Mouse (Mus musculus) heart, embryonic 10.5 days (tissue): ENCODE measurements around the gene Ccdc134. TPM values are rescaled to one million over a fixed set of nuclear protein-coding genes. Genes with fewer than 3 reads are reported as not detected.

Source experiments
- DNase-seq: peaks from one replicate; pipeline ENCODE4 v3.0.0-alpha.2; 2017; ENCODE audit warnings: low spot score
- H3K27ac ChIP-seq: fragments of 300-500 bp; sonication (generic); 2 replicates; pipeline ENCODE4 v1.5.1; 2016; ENCODE audit warnings: mild to moderate bottlenecking
- H3K27me3 ChIP-seq: fragments of 300-500 bp; sonication (generic); 2 replicates; pipeline ENCODE4 v1.6.1; 2016; ENCODE audit warnings: mild to moderate bottlenecking; ENCODE audit not compliant: poor library complexity, insufficient read depth, severe bottlenecking
- H3K36me3 ChIP-seq: fragments of 300-500 bp; sonication (generic); 2 replicates; pipeline ENCODE4 v1.6.1; 2016; ENCODE audit warnings: mild to moderate bottlenecking, moderate library complexity
- H3K4me1 ChIP-seq: fragments of 300-500 bp; sonication (generic); 2 replicates; pipeline ENCODE4 v1.6.1; 2016; ENCODE audit warnings: mild to moderate bottlenecking
- H3K4me3 ChIP-seq: fragments of 300-500 bp; sonication (generic); 2 replicates; pipeline ENCODE4 v1.5.1; 2016; ENCODE audit warnings: mild to moderate bottlenecking, moderate library complexity
- H3K9me3 ChIP-seq: fragments of 300-500 bp; sonication (generic); 2 replicates; pipeline ENCODE4 v1.6.1; 2016; ENCODE audit warnings: mild to moderate bottlenecking, moderate library complexity
- WGBS: fragments of 180-500 bp; shearing (Covaris S2); methylation state at CpG from one replicate; pipeline ENCODE4 v1.1.7; 2016; 5-methylcytosine and 5-hydroxymethylcytosine counted together
- polyA plus RNA-seq: library from polyadenylated mRNA; unstranded; fragments of >200 nt; fragmentation: Nextera tagmentation; extraction: Ambion mirVana; gene quantifications from 2 replicates; pipeline ENCODE4 v1.2.1, GENCODE M21; 2016

Ccdc134 gene
- polyA plus RNA-seq, 1 experiment from 2014 or later = 19.4 TPM

DNA sequence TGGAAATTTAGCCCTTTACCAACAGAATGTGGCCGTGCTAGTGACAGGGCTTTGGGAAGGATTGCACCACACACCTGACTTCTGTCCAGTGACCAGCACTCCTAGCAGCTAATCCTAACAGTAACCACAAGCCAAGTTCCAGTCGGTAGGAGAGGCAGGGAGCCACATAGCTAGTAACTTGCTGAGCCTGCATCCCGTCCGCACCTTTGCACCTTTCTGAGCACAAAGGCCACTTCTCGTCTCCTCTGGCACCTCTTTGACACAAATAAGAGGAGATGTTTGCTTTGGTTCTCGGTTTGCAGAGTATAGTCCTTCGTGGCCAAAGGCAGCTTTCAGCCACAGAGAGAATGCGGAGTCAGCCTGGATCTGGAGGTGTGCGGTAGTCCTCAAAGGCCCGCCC is 56.9 kb downstream of the Ccdc134 start:
- Histone ChIP-seq H3K9me3 (peaks cover 5% of the 10 kb centered on the region; the same call in 1 of the 2 replicates), H3K27me3 (no peaks in the 10 kb centered on the region), H3K27ac (peak overlapping the region; percentile 81; the same call in 1 of the 2 replicates), H3K4me1 (peaks cover 55% of the 10 kb centered on the region), H3K4me3 (no peak overlapping the region), H3K36me3 (peaks cover 91% of the 10 kb centered on the region)
- 79% methylated on average over 10 of the region's 10 CpGs for WGBS
- no peak for DNase-seq

DNA sequence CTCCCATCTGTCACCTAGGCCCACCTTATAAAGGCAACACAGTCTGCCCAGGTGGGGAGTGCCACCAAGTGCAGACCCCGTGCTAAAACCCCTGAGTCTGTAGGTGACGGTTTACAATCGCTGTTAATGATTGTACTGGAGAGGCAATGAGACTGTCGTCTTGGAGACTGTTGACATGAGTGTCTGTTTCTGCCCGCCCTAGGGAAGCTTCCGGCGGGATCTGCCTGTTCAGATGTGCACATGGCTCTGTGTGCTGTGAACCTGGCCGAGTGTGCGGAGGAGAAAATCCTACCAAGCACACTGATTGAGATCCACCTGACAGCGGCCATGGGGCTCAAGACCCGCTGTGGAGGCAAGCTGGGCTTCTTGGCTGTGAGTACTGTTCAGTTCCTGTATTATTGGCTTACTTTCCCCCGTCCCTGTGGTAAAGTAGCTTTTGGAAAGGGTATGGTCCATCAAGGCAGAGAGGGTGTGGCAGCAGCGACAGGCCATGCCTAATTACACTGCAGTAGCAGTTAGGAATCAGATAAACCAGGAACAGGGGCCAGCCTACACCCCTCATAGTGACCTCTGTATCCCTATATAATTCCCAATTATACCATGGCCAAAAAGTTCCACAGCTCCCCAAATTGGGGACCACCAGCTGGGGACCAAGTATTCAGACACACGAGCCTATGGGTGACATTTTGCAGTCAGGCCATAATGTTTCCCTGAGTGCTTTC is 57.5 kb downstream of the Ccdc134 start:
- DNase-seq = no peak
- whole genome bisulfite sequencing = 76% methylated on average over 14 of the region's 14 CpGs
- H3K4me3 ChIP-seq = no peak overlapping the region
- H3K27ac ChIP-seq = peak overlapping the region; percentile 81
- peaks cover 59% of the 10 kb centered on the region for H3K4me1 ChIP-seq
- no peaks in the 10 kb centered on the region for H3K27me3 ChIP-seq
- peaks cover 91% of the 10 kb centered on the region for H3K36me3 ChIP-seq
- H3K9me3 ChIP-seq = peaks cover 5% of the 10 kb centered on the region; the same call in 1 of the 2 replicates

DNA sequence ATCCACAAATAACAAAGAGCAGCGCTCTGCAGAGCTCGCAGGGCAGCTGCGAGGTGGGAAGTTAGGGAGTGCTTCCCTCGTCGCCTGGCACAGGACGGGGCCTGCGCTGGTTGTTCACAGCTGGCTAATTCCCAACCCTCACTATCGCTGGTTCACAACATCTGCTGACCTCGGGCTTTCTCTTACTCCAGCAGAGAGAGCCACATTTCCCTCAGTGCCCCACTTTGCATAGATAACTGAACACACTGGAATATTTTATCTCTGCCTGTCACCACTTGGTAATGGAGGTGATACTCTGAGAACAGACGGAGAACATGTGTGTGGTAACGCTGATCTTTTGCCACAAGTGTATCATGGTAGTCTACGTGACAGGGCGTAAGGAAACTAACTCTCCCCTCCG is 58.4 kb downstream of the Ccdc134 start:
- peak overlapping the region; percentile 81; the same call in 1 of the 2 replicates for H3K27ac ChIP-seq
- H3K4me1 ChIP-seq = peaks cover 54% of the 10 kb centered on the region
- 18% methylated on average over 14 of the region's 14 CpGs for WGBS
- H3K27me3 ChIP-seq = no peaks in the 10 kb centered on the region
- H3K9me3 ChIP-seq = peaks cover 5% of the 10 kb centered on the region; the same call in 1 of the 2 replicates
- H3K36me3 ChIP-seq = peaks cover 87% of the 10 kb centered on the region
- no peak overlapping the region for H3K4me3 ChIP-seq
- peak; percentile 92 for DNase-seq

DNA sequence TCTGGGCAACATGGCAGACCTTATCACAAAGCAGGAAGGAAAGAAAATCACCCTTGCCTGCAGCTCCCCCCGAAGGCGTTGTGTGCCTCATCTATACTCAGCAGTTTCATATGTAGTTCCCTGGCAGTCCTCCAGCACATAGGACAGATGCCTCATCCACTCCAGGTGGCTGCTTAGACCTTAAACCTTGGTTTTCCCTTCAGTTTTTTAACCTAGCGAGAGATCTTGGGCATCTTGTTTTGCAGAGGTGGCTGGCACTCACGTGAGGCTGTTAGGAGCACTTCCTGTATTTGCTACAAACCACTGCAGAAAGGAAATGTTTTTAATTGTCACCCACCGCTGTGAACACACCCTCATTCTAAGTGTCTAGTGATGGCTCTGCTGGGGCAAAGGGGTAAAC is 59.2 kb downstream of the Ccdc134 start:
- H3K27ac ChIP-seq = peak overlapping the region; percentile 81
- DNase-seq = no peak
- H3K9me3 ChIP-seq = peaks cover 3% of the 10 kb centered on the region; the same call in 1 of the 2 replicates
- 0 out of 2 replicates have a peak overlapping the region, but pooled peaks have one; percentile 9 for H3K4me3 ChIP-seq
- H3K36me3 ChIP-seq = peaks cover 84% of the 10 kb centered on the region
- no peaks in the 10 kb centered on the region for H3K27me3 ChIP-seq
- H3K4me1 ChIP-seq = peaks cover 53% of the 10 kb centered on the region
- 74% methylated on average over 5 of the region's 5 CpGs for WGBS

DNA sequence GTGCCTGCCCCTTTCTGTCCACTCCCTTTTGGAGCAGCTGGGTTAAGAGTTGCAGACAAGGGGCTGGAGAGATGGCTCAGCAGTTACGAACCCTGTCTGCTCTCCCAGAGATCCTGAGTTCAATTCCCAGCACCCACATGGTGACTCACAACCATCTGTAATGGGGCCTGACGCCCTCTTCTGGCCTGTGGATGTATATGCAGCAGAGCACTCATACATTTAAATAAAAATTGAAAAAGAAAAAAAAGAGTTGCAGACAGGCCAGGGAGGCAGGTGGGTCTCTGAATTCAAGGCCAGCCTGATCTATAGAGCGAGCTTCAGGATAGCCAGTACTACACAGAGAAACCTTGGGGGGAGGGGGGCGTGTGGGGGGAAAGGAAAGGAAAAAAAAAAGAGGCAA is 59.7 kb downstream of the Ccdc134 start:
- H3K36me3 ChIP-seq = peaks cover 84% of the 10 kb centered on the region
- no peaks in the 10 kb centered on the region for H3K9me3 ChIP-seq
- 89% methylated on average over 4 of the region's 4 CpGs for WGBS
- H3K27me3 ChIP-seq = no peaks in the 10 kb centered on the region
- no peak for DNase-seq
- peaks cover 55% of the 10 kb centered on the region for H3K4me1 ChIP-seq
- H3K4me3 ChIP-seq = no peak overlapping the region
- peak overlapping the region; percentile 81 for H3K27ac ChIP-seq

DNA sequence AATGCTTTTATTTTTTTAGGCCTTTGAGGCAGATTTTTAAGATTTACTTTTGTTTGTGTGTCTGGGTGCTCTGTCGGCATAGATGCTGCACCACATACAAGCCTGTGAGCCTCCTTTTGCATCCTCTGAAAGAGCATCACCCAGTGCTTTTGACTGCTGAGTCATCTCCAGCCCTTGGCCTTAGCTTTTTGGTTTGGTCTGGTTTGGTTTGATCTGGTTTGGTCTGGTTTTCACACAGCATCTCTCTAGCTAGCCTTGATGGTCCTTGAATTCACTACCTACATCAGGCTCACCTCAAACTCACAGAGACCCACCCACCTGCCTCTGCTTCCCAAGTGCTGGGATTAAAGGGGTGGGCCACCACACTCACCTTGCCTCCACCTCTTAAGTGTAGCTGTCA is 60.2 kb downstream of the Ccdc134 start:
- 0 out of 2 replicates have a peak overlapping the region, but pooled peaks have one; percentile 13 for H3K27ac ChIP-seq
- no peaks in the 10 kb centered on the region for H3K27me3 ChIP-seq
- H3K4me1 ChIP-seq = peaks cover 60% of the 10 kb centered on the region
- peaks cover 84% of the 10 kb centered on the region for H3K36me3 ChIP-seq
- WGBS = 90% methylated on average over 1 of the region's 1 CpGs
- H3K4me3 ChIP-seq = no peak overlapping the region
- no peak for DNase-seq
- no peaks in the 10 kb centered on the region for H3K9me3 ChIP-seq

DNA sequence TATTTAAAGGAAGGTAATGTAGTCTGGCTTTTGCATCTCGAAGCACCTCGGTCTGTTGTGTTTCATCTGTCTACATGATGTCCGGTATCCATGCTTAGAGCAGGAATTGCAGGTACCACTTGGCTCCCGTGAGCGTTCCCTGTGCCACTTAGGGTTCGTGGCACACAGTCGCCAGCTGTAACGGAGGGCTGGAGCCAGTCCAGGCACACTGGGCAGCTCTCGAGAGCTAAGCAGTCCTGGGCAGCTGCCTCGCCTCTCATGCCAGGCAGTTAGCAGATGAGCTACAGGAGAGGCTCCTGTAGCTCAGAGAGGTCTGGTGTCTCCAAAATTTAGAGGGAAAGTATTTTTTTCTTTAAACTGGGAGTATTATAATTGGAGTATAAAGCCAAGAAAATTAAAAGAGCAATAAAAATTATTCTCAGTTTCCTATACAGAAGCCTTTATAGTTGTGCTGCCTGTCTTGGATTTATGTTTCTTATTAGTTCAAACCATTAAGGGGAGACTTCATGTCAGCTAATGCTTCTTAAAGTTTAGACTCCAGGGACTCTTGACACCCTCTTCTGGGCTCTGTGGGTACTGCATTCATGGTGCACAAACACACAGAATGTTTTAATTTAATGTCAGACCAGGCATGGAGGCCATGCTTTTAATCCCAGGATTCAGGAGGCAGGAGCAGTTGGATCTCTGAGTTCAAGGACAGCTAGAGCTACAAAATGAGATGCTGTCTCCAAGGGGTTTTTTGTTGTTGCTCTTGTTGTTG is 60.9 kb downstream of the Ccdc134 start:
- H3K9me3 ChIP-seq = no peaks in the 10 kb centered on the region
- no peak for DNase-seq
- H3K4me1 ChIP-seq = peaks cover 55% of the 10 kb centered on the region
- H3K4me3 ChIP-seq = no peak overlapping the region
- whole genome bisulfite sequencing = 94% methylated on average over 10 of the region's 10 CpGs
- no peaks in the 10 kb centered on the region for H3K27me3 ChIP-seq
- H3K27ac ChIP-seq = no peak overlapping the region
- H3K36me3 ChIP-seq = peaks cover 84% of the 10 kb centered on the region

Other genes starting within 250 kb of the Ccdc134 start
- gene Polr3h, start 201.7 kb upstream of the Ccdc134 start, polyA plus RNA-seq = 108 and 120 TPM in 2 replicates
- gene Csdc2, start 191.2 kb upstream of the Ccdc134 start, polyA plus RNA-seq = 6.4 and 7.4 TPM in 2 replicates
- gene Pmm1, start 167.0 kb upstream of the Ccdc134 start, polyA plus RNA-seq = 24.0 and 28.6 TPM in 2 replicates
- not detected in 2 replicates for gene 1700029P11Rik, start 147.4 kb upstream of the Ccdc134 start, polyA plus RNA-seq
- gene Xrcc6, start 140.1 kb upstream of the Ccdc134 start, polyA plus RNA-seq = 98.6 and 99.8 TPM in 2 replicates
- gene Desi1, start 94.1 kb upstream of the Ccdc134 start, polyA plus RNA-seq = 26.7 and 27.5 TPM in 2 replicates
- gene Snu13, start 80.3 kb upstream of the Ccdc134 start, polyA plus RNA-seq = 217 and 292 TPM in 2 replicates
- not detected in 2 replicates for gene 4930407I10Rik, start 68.8 kb upstream of the Ccdc134 start, polyA plus RNA-seq
- gene Mei1, start 57.9 kb upstream of the Ccdc134 start, polyA plus RNA-seq = 0.05 TPM in 1 of 2 replicates, not detected in the other
- 129 and 133 TPM in 2 replicates for gene Srebf2, start 19.3 kb downstream of the Ccdc134 start, polyA plus RNA-seq
- gene Shisa8, start 84.9 kb downstream of the Ccdc134 start, polyA plus RNA-seq = 0.11 and 0.13 TPM in 2 replicates
- 0.20 TPM in 1 of 2 replicates, not detected in the other for gene Tnfrsf13c, start 96.4 kb downstream of the Ccdc134 start, polyA plus RNA-seq
- gene Cenpm, start 116.8 kb downstream of the Ccdc134 start, polyA plus RNA-seq = 58.1 and 66.3 TPM in 2 replicates
- gene 1500009C09Rik, start 124.5 kb downstream of the Ccdc134 start, polyA plus RNA-seq = not detected in 2 replicates
- gene Sept3, start 147.0 kb downstream of the Ccdc134 start, polyA plus RNA-seq = 3.7 and 14.0 TPM in 2 replicates
- 0.28 and 0.65 TPM in 2 replicates for gene Wbp2nl, start 171.0 kb downstream of the Ccdc134 start, polyA plus RNA-seq
- 28.4 and 32.3 TPM in 2 replicates for gene Naga, start 211.0 kb downstream of the Ccdc134 start, polyA plus RNA-seq
- 11.1 and 12.0 TPM in 2 replicates for gene Pheta2, start 211.0 kb downstream of the Ccdc134 start, polyA plus RNA-seq
- 294 and 304 TPM in 2 replicates for gene Smdt1, start 211.0 kb downstream of the Ccdc134 start, polyA plus RNA-seq
- gene Ndufa6, start 226.4 kb downstream of the Ccdc134 start, polyA plus RNA-seq = 351 and 390 TPM in 2 replicates